Mouse (Mus musculus) liver, postnatal 0 days (tissue): ENCODE measurements around the gene 1700020N01Rik. TPM values are rescaled to one million over a fixed set of nuclear protein-coding genes. Genes with fewer than 3 reads are reported as not detected.

ENCODE experiments used
- ATAC-seq: fragments of 200-750 bp; cut with Nextera tagmentation; 2 replicates; pipeline ENCODE4 v1.8.0; 2017; ENCODE audit warnings: mild to moderate bottlenecking, moderate library complexity
- DNase-seq: peaks from one replicate; pipeline ENCODE4 v3.0.0-alpha.2; 2016
- H3K27ac ChIP-seq: fragments of 300-500 bp; sonication (generic); 2 replicates; pipeline ENCODE4 v1.5.1; 2014; ENCODE audit warnings: antibody characterized with exemption, moderate library complexity, mild to moderate bottlenecking, low read depth
- H3K27me3 ChIP-seq: fragments of 300-500 bp; sonication (generic); 2 replicates; pipeline ENCODE4 v1.6.1; 2014; ENCODE audit warnings: low read length, control low read depth, mixed read lengths; ENCODE audit not compliant: insufficient read depth
- H3K36me3 ChIP-seq: fragments of 300-500 bp; sonication (generic); replicated peaks from 2 replicates; pipeline ENCODE4 v1.6.1; 2014; ENCODE audit warnings: mild to moderate bottlenecking, control low read depth, low read length, moderate library complexity, mixed read lengths; ENCODE audit not compliant: insufficient read depth
- H3K4me1 ChIP-seq: fragments of 300-500 bp; sonication (generic); 2 replicates; pipeline ENCODE4 v1.6.1; 2014; ENCODE audit warnings: antibody characterized with exemption, mild to moderate bottlenecking, control low read depth; ENCODE audit not compliant: insufficient read depth
- H3K4me2 ChIP-seq: fragments of 300-500 bp; sonication (generic); 2 replicates; pipeline ENCODE4 v1.6.1; 2014; ENCODE audit warnings: low read depth, mild to moderate bottlenecking, low read length, moderate library complexity, mixed read lengths
- H3K4me3 ChIP-seq: fragments of 300-500 bp; sonication (generic); 2 replicates; pipeline ENCODE4 v1.5.1; 2014; ENCODE audit warnings: low read depth, low read length
- H3K9ac ChIP-seq: fragments of 300-500 bp; sonication (generic); replicated peaks from 2 replicates; pipeline ENCODE4 v1.6.1; 2014; ENCODE audit warnings: mild to moderate bottlenecking, moderate library complexity
- H3K9me3 ChIP-seq: fragments of 300-500 bp; sonication (generic); 2 replicates; pipeline ENCODE4 v1.6.1; 2016; ENCODE audit warnings: mild to moderate bottlenecking, control low read depth, low read length, mixed read lengths
- CTCF ChIP-seq: sonication (generic); IDR thresholded peaks from 2 replicates; pipeline ENCODE4 v1.5.1; 2016; ENCODE audit warnings: antibody characterized with exemption, low read depth
- EP300 ChIP-seq: IDR thresholded peaks from 2 replicates; pipeline ENCODE4 v1.6.1; 2016; ENCODE audit warnings: antibody characterized with exemption, low read depth, mild to moderate bottlenecking
- WGBS: fragments of 180-500 bp; shearing (Covaris S2); extraction: QIAGEN DNeasy Blood & Tissue Kit; methylation state at CpG from one replicate; pipeline ENCODE4 v1.1.7; 2014; ENCODE audit not compliant: insufficient replicate concordance; 5-methylcytosine and 5-hydroxymethylcytosine counted together
- polyA plus RNA-seq: library from polyadenylated mRNA; unstranded; fragments of >200 nt; fragmentation: Nextera tagmentation; extraction: Ambion mirVana; gene quantifications from 2 replicates; pipeline ENCODE4 v1.2.1, GENCODE M21; 2015

The 1700020N01Rik gene
- polyA plus RNA-seq, 1 experiment from 2014 or later, result 0.09 TPM

DNA sequence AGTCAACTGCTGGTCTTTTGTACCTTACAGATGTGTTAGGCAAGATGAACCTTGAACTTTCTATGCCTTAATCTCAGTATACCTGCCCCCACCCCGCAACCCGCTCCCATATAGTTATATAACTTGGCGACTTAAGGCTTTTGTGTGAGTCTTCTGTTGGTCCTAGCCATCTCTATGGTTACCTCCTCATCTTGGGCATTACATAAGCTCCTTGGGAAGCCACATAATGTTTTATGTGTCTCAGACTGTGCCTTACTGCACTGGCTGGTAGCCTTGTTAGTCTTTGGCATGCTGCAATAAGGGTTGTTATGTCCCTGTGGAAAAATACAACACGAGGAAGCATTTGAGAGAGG, 39.3 kb upstream of the 1700020N01Rik start:
- no peak overlapping the region for H3K9ac ChIP-seq
- TF ChIP-seq CTCF, result no peak
- TF ChIP-seq EP300, result no peak
- H3K27ac ChIP-seq, result no peak overlapping the region
- no peak overlapping the region for H3K4me3 ChIP-seq
- no peak for ATAC-seq
- WGBS, result 77% methylated on average over 4 of the region's 4 CpGs
- no peaks in the 10 kb centered on the region for H3K27me3 ChIP-seq
- no peaks in the 10 kb centered on the region for H3K9me3 ChIP-seq
- no peak overlapping the region for H3K4me2 ChIP-seq
- H3K4me1 ChIP-seq, result no peaks in the 10 kb centered on the region
- no peak for DNase-seq
- no peaks in the 10 kb centered on the region for H3K36me3 ChIP-seq

DNA sequence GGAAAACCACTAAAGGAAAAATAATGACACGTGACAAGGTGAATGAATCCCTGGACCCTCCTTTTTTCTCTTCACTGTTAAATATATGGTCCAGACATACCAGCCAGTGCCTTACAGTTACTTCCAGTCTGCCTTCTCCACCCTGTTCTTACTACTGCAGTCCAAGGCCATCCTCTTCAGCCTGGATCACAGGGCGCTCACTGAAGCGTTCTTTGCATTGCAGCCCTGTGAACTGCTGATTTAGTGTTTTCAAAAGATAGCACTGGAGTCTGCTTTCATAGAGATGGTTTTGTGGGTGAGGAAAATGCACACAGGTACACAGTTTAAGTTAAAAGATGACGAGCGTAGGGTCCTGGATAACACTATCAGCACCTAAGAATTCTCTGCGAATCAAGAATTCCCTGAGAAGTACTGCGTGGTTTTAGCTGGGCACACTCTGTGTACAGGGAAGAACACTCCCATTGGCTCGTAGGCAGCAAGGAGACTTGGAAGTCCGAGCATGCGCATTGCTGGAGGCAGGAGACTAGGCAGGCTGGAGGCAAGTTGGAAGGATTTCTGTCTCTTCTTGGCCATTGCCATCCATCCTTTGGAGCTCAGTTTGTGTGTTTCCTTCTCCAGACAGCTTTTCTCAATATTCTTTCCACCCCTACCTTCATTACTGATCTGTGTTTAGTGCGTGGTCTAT, 37.9 kb upstream of the 1700020N01Rik start:
- H3K9me3 ChIP-seq, result no peaks in the 10 kb centered on the region
- no peaks in the 10 kb centered on the region for H3K36me3 ChIP-seq
- no peaks in the 10 kb centered on the region for H3K4me1 ChIP-seq
- WGBS, result 73% methylated on average over 11 of the region's 11 CpGs
- no peak overlapping the region for H3K9ac ChIP-seq
- H3K27me3 ChIP-seq, result no peaks in the 10 kb centered on the region
- H3K27ac ChIP-seq, result no peak overlapping the region
- H3K4me3 ChIP-seq, result no peak overlapping the region
- no peak for TF ChIP-seq EP300
- TF ChIP-seq CTCF, result no peak
- H3K4me2 ChIP-seq, result no peak overlapping the region
- DNase-seq, result no peak
- ATAC-seq, result no peak

DNA sequence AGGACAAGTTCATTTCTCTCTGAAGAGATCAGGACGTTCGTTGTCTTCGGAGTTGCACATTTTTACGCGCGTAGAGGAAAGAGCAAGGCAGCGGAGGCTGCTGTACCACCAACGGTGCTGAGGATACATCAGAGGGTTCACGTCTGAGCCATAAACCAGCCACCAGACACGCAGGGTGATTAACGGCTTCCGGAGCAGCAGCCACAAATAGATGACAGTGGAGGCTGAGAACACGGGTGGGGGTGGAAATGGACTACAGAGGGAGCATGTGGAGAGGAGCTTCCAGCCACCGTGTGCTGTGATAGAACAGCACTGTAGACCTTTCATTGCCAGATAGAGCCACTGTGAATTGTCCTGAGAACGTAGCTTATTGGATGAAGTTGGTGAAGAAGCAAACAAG, 33.2 kb upstream of the 1700020N01Rik start:
- H3K9me3 ChIP-seq, result no peaks in the 10 kb centered on the region
- H3K36me3 ChIP-seq, result no peaks in the 10 kb centered on the region
- no peaks in the 10 kb centered on the region for H3K4me1 ChIP-seq
- no peak overlapping the region for H3K9ac ChIP-seq
- H3K4me3 ChIP-seq, result no peak overlapping the region
- no peaks in the 10 kb centered on the region for H3K27me3 ChIP-seq
- DNase-seq, result no peak
- no peak overlapping the region for H3K27ac ChIP-seq
- WGBS, result 50% methylated on average over 15 of the region's 15 CpGs
- TF ChIP-seq CTCF, result no peak
- TF ChIP-seq EP300, result no peak
- ATAC-seq, result no peak
- no peak overlapping the region for H3K4me2 ChIP-seq

DNA sequence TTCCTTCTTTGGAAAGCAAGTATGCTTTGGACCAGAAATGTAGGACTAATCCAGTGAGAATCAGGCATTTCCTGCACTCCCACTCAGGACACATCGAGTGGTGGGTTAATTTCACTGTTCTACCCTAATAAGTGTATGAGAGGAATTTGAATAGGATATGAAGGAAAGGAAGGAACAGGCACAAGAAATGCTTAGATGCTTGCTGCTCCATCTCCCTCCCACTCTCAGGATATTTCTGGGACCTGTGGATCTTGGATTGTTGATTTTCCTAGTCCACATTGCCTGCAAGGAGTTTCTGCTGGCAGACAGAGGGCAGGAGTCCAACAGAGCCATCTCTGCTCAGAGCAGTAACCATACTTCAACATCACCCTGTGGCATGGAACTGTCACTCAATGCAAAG, 31.8 kb upstream of the 1700020N01Rik start:
- no peaks in the 10 kb centered on the region for H3K9me3 ChIP-seq
- 61% methylated on average over 1 of the region's 1 CpGs for WGBS
- H3K4me1 ChIP-seq, result peaks cover 3% of the 10 kb centered on the region; the same call in 1 of the 2 replicates
- H3K36me3 ChIP-seq, result no peaks in the 10 kb centered on the region
- H3K4me3 ChIP-seq, result no peak overlapping the region
- no peak overlapping the region for H3K4me2 ChIP-seq
- H3K9ac ChIP-seq, result no peak overlapping the region
- no peaks in the 10 kb centered on the region for H3K27me3 ChIP-seq
- DNase-seq (no peak), ATAC-seq (no peak)
- no peak for TF ChIP-seq EP300
- no peak for TF ChIP-seq CTCF
- H3K27ac ChIP-seq, result no peak overlapping the region

DNA sequence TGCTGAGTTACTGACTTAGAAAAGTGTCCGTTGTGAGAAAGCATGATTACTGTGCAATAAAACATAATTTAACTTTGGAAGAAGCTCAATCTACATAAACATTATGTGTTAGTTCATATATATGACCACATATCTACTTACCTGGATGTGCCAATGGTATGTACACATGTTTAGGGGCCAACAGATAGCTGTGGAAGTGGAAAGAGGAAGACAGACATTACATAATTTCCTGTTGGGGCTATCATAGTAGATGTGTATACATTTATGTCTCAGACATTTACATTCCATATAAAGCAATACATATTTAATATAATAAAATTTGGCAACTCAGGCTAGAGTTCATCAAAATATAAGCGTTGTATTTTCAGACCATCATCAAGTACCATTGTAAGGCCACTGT, 29.5 kb upstream of the 1700020N01Rik start:
- Histone ChIP-seq H3K36me3 (no peaks in the 10 kb centered on the region), H3K4me1 (peaks cover 3% of the 10 kb centered on the region; the same call in 1 of the 2 replicates), H3K9ac (no peak overlapping the region), H3K4me3 (no peak overlapping the region), H3K27me3 (no peaks in the 10 kb centered on the region), H3K27ac (no peak overlapping the region), H3K4me2 (no peak overlapping the region), H3K9me3 (no peaks in the 10 kb centered on the region)
- no peak for DNase-seq
- no peak for ATAC-seq
- TF ChIP-seq CTCF, result no peak
- no peak for TF ChIP-seq EP300
- WGBS, result 79% methylated on average over 2 of the region's 2 CpGs

DNA sequence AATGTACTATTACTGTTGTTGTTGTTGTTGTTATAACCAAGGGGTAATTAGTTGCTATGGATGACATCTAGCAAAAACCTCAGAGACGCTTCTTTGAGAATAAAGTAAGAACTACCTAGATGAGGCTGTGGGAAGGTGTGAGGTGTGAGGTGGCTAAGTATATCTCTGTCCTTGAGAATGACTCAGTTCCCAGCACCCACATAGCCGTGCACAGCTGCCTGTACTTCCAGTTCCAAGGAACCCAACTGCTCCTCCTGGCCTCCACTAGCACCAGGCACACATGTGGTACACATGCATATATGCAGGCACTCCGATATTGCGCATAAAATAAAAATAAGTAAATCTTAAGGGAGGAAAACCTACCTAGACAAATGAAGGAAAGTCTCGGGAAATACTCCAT, 28.8 kb upstream of the 1700020N01Rik start:
- Histone ChIP-seq H3K4me2 (no peak overlapping the region), H3K4me3 (no peak overlapping the region), H3K36me3 (no peaks in the 10 kb centered on the region), H3K9me3 (no peaks in the 10 kb centered on the region), H3K27ac (no peak overlapping the region), H3K4me1 (peaks cover 3% of the 10 kb centered on the region; the same call in 1 of the 2 replicates), H3K27me3 (no peaks in the 10 kb centered on the region), H3K9ac (no peak overlapping the region)
- ATAC-seq, result no peak
- WGBS, result 73% methylated on average over 5 of the region's 5 CpGs
- no peak for DNase-seq
- TF ChIP-seq CTCF (no peak), EP300 (no peak)

DNA sequence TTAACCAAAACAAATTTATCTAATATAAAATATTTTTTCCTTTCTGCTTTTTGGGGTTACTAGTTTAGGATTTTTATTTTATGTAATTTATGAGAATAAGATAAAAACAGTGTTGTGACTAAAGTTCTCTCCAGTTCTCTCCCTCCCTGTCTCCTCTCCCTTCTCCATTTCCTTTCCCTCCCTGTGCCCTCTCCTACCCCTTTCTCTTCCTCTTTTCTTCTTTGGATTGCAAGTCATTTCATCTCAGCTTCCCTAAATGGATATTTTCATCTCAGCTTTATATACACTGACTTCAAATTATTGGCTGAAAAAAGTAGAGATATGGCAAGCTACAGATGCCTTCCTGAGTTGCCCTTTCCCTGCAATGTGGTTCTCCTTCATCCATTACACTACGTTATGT, 26.9 kb upstream of the 1700020N01Rik start:
- Histone ChIP-seq H3K9me3 (no peaks in the 10 kb centered on the region), H3K36me3 (no peaks in the 10 kb centered on the region), H3K27ac (no peak overlapping the region), H3K4me1 (peaks cover 3% of the 10 kb centered on the region; the same call in 1 of the 2 replicates), H3K4me2 (no peak overlapping the region), H3K4me3 (no peak overlapping the region), H3K27me3 (no peaks in the 10 kb centered on the region), H3K9ac (no peak overlapping the region)
- TF ChIP-seq EP300, result no peak
- TF ChIP-seq CTCF, result no peak
- ATAC-seq, result no peak
- 80% methylated on average over 1 of the region's 1 CpGs for whole genome bisulfite sequencing
- no peak for DNase-seq
